Mouse (Mus musculus): Measurements from ENCODE around the gene Mtch1. TPM values are rescaled to one million over a fixed set of nuclear protein-coding genes. Genes with fewer than 3 reads are reported as not detected.

Gene Mtch1
- total and polyA plus RNA-seq, 2 experiments from 2014 or later = 504 to 595 TPM

DNA sequence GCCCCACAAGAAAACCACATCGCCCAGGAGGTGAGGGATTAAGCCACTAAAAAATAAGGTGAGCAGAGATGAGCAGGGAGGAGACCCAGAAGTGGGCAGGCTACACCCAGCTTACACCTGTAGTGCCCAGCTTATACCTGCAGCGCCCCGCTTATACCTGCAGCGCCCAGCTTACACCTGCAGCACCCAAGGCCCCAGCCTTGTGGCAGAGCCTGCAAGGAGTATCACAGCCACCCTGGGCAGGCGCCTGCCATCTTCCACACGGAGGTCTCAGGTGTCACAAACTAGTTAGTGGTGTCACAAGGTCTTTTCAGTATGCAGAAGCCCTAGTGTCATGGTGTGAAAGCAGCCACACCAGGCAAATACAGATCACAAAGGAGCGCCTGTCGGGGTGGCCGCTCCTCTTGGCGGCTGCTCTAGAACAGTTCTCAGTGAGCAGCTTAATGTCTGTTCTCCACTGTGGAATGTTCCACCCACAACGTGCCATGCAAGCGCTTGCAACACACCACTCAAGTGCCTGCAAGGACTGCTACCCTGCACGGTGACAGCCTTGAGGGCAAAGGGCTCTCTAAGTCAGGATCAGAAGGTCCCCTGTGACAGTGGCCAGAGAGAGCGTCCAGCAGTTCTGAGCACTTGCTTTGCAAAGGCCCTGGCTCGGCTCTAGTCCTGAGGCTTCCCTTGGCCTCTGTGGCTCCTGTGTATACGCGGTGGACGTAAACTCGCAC, 11.3 kb downstream of the Mtch1 start:
- no peak for ATAC-seq
- 94% methylated on average over 19 of the region's 19 CpGs for WGBS
- peaks cover 87% of the 10 kb centered on the region for H3K36me3 ChIP-seq (ENCODE audit: insufficient read depth)

DNA sequence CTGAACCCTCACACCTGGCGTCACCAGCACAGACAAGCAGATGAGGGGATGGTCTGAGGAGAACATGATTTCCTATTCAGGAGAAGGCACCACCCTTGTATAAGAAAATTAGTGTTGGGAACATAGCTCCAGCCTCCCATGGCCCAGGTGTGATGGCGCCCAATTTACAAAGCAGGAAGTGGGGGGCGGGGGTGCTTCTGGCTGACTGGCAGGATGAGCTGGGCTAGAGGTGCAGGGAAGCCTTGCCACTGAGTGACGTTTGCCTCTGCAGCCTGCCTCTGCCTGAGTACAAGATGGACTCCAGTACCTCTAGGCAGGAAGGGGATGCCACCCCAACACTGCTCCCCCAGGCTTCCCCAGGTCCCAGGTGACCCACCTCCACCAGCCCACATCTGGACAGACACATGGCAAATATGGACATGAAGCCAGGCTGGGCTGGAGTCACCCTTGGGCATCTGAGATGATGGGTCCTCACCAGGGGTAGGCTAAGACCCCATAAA, 15.5 kb downstream of the Mtch1 start:
- WGBS = 93% methylated on average over 4 of the region's 4 CpGs
- H3K4me2 ChIP-seq (ENCODE audit: low read depth) = no peak overlapping the region
- no peak overlapping the region for H3K9ac ChIP-seq
- H3K27ac ChIP-seq (ENCODE audit: low read depth, low read length) = no peak overlapping the region
- peaks cover 61% of the 10 kb centered on the region for H3K36me3 ChIP-seq (ENCODE audit: insufficient read depth)
- ATAC-seq = no peak
- peaks cover 10% of the 10 kb centered on the region for H3K4me1 ChIP-seq (ENCODE audit: insufficient read depth)
- no peaks in the 10 kb centered on the region for H3K27me3 ChIP-seq (ENCODE audit: insufficient read depth, low read length)
- TF ChIP-seq CTCF (IDR thresholded peaks at IDR 0.05; ENCODE audit: low read depth) = no peak
- H3K4me3 ChIP-seq (ENCODE audit: low read depth, low read length) = no peak overlapping the region
- DNase-seq = no peak
- no peaks in the 10 kb centered on the region for H3K9me3 ChIP-seq (ENCODE audit: low read length)

More for the DNA sequence above, 11.3 kb downstream of the Mtch1 start:
- H3K4me3 ChIP-seq (ENCODE audit: low read depth, low read length) = no peak overlapping the region
- H3K4me1 ChIP-seq (ENCODE audit: insufficient read depth) = peaks cover under 1% of the 10 kb centered on the region; the same call in 1 of the 2 replicates
- no peak for TF ChIP-seq CTCF (IDR thresholded peaks at IDR 0.05; ENCODE audit: low read depth)
- H3K4me2 ChIP-seq (ENCODE audit: low read depth) = no peak overlapping the region
- no peaks in the 10 kb centered on the region for H3K9me3 ChIP-seq (ENCODE audit: low read length)
- H3K27me3 ChIP-seq (ENCODE audit: insufficient read depth, low read length) = no peaks in the 10 kb centered on the region
- no peak for DNase-seq
- H3K9ac ChIP-seq = no peak overlapping the region
- no peak overlapping the region for H3K27ac ChIP-seq (ENCODE audit: low read depth, low read length)

DNA sequence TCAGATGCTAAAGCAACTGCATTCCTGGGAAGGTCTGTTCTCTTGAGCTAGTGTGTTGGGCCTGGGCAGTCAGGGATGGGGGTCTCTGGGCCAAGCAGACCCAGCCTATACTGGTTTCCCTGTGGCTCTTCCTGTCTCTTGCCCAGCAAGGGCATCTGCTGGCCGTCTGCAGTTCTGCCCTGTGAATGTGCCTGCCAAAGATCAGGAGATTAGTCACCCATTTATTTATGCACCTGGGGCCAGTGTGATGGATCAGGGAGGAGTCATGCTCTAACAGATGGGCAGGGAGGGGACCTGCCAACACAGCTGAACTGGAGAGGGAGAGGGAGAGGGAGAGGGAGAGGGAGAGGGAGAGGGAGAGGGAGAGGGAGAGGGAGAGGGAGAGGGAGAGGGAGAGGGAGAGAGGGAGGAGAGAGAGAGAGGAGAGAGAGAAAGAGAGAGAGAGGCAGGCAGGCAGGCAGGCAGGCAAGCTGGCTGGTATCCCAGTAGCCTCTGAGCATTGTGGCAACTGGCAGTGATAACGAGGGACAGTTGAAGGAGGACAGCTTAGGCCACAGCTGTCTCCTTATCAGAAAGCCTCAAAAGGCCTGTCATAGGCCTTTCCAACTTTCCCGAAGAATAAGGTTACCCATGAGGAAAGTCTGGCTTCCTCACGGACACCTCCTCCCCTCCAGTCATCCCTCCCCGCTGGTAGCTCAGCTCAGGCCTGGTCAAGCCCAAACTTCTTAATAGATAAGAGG, 16.9 kb downstream of the Mtch1 start:
- H3K4me1 ChIP-seq (ENCODE audit: insufficient read depth) = peaks cover 19% of the 10 kb centered on the region
- H3K27ac ChIP-seq (ENCODE audit: low read depth, low read length) = peak overlapping the region; percentile 59
- no peak overlapping the region for H3K4me3 ChIP-seq (ENCODE audit: low read depth, low read length)
- WGBS = 19% methylated on average over 5 of the region's 5 CpGs
- ATAC-seq = no peak
- DNase-seq = no peak
- H3K27me3 ChIP-seq (ENCODE audit: insufficient read depth, low read length) = no peaks in the 10 kb centered on the region
- no peak overlapping the region for H3K4me2 ChIP-seq (ENCODE audit: low read depth)
- no peaks in the 10 kb centered on the region for H3K9me3 ChIP-seq (ENCODE audit: low read length)
- peaks cover 47% of the 10 kb centered on the region for H3K36me3 ChIP-seq (ENCODE audit: insufficient read depth)
- TF ChIP-seq CTCF (IDR thresholded peaks at IDR 0.05; ENCODE audit: low read depth) = no peak
- H3K9ac ChIP-seq = no peak overlapping the region

DNA sequence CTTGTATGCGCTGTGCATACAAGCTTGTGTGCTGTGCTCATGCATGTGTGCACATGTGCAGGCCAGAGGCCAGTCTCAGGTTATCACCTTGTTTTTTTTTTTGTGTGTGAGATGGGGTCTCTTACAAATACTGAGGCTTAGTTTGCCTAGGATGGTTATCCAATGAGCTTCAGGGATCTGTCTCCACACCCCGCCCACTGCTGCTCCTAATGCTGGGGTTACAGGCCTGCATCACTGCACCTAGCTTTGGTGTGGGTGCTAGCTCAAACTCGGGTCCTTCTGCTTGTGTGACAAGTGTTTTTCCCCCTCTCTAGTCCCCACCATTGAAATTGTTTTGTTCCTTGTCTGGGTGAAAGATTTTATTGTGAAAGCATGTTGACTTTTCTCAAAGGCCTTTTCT, 17.5 kb downstream of the Mtch1 start:
- DNase-seq (no peak), ATAC-seq (no peak)
- Histone ChIP-seq H3K4me3 (ENCODE audit: low read depth, low read length) (no peak overlapping the region), H3K9me3 (ENCODE audit: low read length) (no peaks in the 10 kb centered on the region), H3K27ac (ENCODE audit: low read depth, low read length) (peak overlapping the region; percentile 50), H3K9ac (no peak overlapping the region), H3K4me2 (ENCODE audit: low read depth) (no peak overlapping the region), H3K27me3 (ENCODE audit: insufficient read depth, low read length) (no peaks in the 10 kb centered on the region), H3K4me1 (ENCODE audit: insufficient read depth) (peaks cover 19% of the 10 kb centered on the region), H3K36me3 (ENCODE audit: insufficient read depth) (peaks cover 40% of the 10 kb centered on the region)
- no peak for TF ChIP-seq CTCF (IDR thresholded peaks at IDR 0.05; ENCODE audit: low read depth)
- WGBS = 86% methylated on average over 3 of the region's 3 CpGs

DNA sequence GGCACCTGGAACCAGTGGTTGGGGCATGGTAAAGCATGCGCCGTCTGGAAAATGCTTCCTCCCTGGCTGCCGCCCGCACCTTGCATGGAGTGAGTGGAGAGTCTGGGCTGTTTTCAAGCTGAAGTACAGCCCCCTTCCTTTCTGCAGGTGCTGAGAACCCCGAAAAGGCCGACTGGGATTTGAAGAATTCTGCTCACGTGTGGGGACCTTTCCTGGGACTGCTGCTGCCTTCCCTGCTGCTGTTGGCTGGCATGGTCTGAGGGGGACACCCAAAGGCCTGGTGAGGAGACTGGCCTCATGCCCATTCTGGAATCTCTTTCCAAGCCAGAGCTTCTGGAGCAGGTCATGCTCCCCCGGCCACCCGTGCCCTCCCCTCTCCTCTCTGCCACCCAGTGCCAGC, 20.0 kb downstream of the Mtch1 start:
- Histone ChIP-seq H3K27me3 (ENCODE audit: insufficient read depth, low read length) (no peaks in the 10 kb centered on the region), H3K27ac (ENCODE audit: low read depth, low read length) (no peak overlapping the region), H3K4me1 (ENCODE audit: insufficient read depth) (peaks cover 19% of the 10 kb centered on the region), H3K4me2 (ENCODE audit: low read depth) (no peak overlapping the region), H3K4me3 (ENCODE audit: low read depth, low read length) (no peak overlapping the region), H3K9ac (0 out of 2 replicates have a peak overlapping the region, but pooled peaks have one; percentile 44), H3K9me3 (ENCODE audit: low read length) (no peaks in the 10 kb centered on the region), H3K36me3 (ENCODE audit: insufficient read depth) (peaks cover 20% of the 10 kb centered on the region)
- TF ChIP-seq CTCF (IDR thresholded peaks at IDR 0.05; ENCODE audit: low read depth) = no peak
- ATAC-seq (no peak), DNase-seq (no peak)
- 81% methylated on average over 9 of the region's 9 CpGs for WGBS

DNA sequence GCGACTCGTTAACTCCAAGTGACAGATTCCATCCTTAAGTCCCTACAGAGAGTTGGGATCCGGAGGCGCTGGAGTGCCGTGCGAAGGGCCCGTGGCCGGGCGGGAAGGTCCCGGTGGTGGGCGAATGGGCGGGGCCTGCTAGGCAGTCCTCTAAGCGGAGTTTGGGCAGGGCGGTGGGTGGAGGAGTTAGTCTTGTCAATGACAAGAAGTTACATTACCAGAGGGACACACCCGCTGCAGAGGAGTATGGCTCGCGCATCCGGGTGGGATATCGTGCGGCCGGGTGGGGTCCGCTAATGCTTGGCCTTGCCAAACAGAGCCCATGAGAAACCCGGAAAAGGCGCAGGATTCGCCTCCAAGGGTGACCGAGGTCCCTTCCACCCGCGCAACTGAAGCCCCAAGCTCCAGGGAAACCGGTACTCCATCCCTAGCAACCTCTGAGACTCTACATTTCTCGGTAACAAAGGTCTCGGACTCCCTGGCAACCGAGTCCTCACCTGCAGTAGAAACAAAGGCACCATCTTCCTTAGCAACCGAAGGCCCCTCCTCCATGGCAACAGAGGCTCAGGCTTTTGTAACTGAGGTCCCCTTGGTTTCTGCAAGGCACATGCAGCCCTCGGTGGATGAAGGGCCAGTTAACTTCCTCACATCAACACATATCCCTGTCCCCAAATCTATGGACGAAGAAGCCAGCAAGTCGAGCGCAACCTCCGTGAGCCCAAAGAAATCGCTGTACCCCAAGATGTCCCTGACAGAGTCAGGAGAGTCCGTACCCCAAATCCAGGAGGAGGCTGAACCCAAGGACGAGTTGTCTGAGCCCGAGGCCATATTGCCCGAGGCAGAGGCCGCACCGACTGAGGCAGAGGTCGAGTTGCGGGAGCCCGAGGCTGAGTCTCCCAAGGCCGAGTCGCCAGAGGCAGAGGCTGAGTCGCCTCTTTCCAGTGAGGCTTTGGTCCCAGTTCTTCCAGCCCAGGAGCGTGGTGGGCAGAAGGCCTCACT, 20.9 kb downstream of the Mtch1 start:
- Histone ChIP-seq H3K9ac (peak overlapping the region; percentile 44), H3K27ac (ENCODE audit: low read depth, low read length) (peak overlapping the region; percentile 76), H3K36me3 (ENCODE audit: insufficient read depth) (peaks cover 12% of the 10 kb centered on the region), H3K4me1 (ENCODE audit: insufficient read depth) (peaks cover 19% of the 10 kb centered on the region), H3K4me3 (ENCODE audit: low read depth, low read length) (peak overlapping the region; percentile 16), H3K4me2 (ENCODE audit: low read depth) (peak overlapping the region; percentile 48), H3K27me3 (ENCODE audit: insufficient read depth, low read length) (no peaks in the 10 kb centered on the region), H3K9me3 (ENCODE audit: low read length) (no peaks in the 10 kb centered on the region)
- DNase-seq = peak; percentile 79
- ATAC-seq = peak; percentile 83
- TF ChIP-seq CTCF (IDR thresholded peaks at IDR 0.05; ENCODE audit: low read depth) = no peak
- WGBS = 8% methylated on average over 47 of the region's 52 CpGs

Measured in forebrain, postnatal 0 days (tissue).